25 mouse cellular contexts compared by ENCODE assay signal in the genomic region with DNA sequence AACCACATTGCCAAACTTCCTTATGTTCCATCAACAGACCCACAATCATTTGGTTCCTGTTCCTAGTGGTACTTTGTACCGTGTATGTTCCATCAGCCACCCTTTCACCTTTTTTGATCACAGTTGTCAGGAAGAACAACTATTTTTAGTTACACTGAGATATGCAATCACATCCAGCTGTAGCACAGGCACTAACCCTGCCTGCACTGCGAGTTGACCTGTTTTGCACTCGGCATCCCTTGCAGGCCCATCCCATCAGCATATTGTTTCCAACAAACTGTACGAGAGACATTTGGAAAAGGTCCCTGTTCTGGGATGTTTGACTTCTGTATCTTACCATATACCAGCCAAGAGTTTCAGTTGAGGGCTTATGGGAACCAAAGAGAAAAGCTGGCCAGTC.
DNase-seq lines count a peak whose midpoint lies in the region; ATAC-seq lines count a peak whose summit lies in the region.
"Had no signal": no experiment of that assay in that cellular context is flagged by ENCODE, and none has a peak within 500 bp of the region (broad histone marks: within the 10 kb centered on the region; RNA-seq: fewer than 3 reads in every experiment).

No protein-coding gene starts in this region.

- H3K27ac ChIP-seq in heart, embryonic 12.5 days (ENCODE audit: poor library complexity, severe bottlenecking): no peak overlapping the region
- no peak overlapping the region for H3K27ac ChIP-seq in heart, embryonic 15.5 days
- H3K27ac ChIP-seq in heart, embryonic 11.5 days (ENCODE audit: low read depth, low read length): no peak overlapping the region
- H3K27ac ChIP-seq: forebrain, embryonic 10.5 days; forebrain, embryonic 13.5 days; gastrocnemius, adult 2 months; heart, embryonic 13.5 days; hindbrain, embryonic 14.5 days; hindbrain, postnatal 0 days had no signal

- no peak overlapping the region for H3K4me2 ChIP-seq in heart, embryonic 12.5 days
- H3K4me2 ChIP-seq in heart, embryonic 15.5 days: no peak overlapping the region
- H3K4me2 ChIP-seq in heart, embryonic 11.5 days: no peak overlapping the region
- H3K4me2 ChIP-seq: forebrain, embryonic 13.5 days; heart, embryonic 13.5 days; hindbrain, embryonic 14.5 days had no signal

- whole genome bisulfite sequencing in heart, embryonic 12.5 days: 32% methylated on average over 4 of the region's 4 CpGs
- 36% methylated on average over 4 of the region's 4 CpGs for WGBS in heart, embryonic 15.5 days
- WGBS in heart, embryonic 11.5 days (ENCODE audit: insufficient replicate concordance): 40% methylated on average over 4 of the region's 4 CpGs

- H3K4me1 ChIP-seq in heart, embryonic 12.5 days (replicated peaks): 0 out of 2 replicates have a peak, but pooled peaks cover 7% of the 10 kb centered on the region
- H3K4me1 ChIP-seq in heart, embryonic 15.5 days (replicated peaks): peaks cover 4% of the 10 kb centered on the region; the same call in 1 of the 2 replicates
- H3K4me1 ChIP-seq in heart, embryonic 11.5 days (ENCODE audit: control insufficient read depth, insufficient read depth, low read length): no peaks in the 10 kb centered on the region; the same call in 1 of the 2 replicates
- H3K4me1 ChIP-seq: forebrain, embryonic 13.5 days had no signal

- ATAC-seq in heart, embryonic 12.5 days (ENCODE audit: insufficient number of reproducible peaks, low FRiP score): no peak
- ATAC-seq in heart, embryonic 15.5 days (replicated peaks; ENCODE audit: insufficient number of reproducible peaks, insufficient read depth, low FRiP score, low read depth): 0 out of 2 replicates have a peak, but pooled peaks have one; percentile 22
- no peak for ATAC-seq in heart, embryonic 11.5 days (replicated peaks; ENCODE audit: insufficient number of reproducible peaks, low FRiP score, low TSS enrichment)
- ATAC-seq: activated CD4-positive, CD25-positive, alpha-beta regulatory T cell, adult 4 months; forebrain, embryonic 13.5 days; forebrain, embryonic 16.5 days; hindbrain, postnatal 0 days; inflammation-experienced regulatory T-cells, adult 6 months; intestine, embryonic 16.5 days had no signal

- no peaks in the 10 kb centered on the region for H3K9me3 ChIP-seq in heart, embryonic 12.5 days (replicated peaks)
- H3K9me3 ChIP-seq in heart, embryonic 15.5 days (replicated peaks): no peaks in the 10 kb centered on the region
- no peaks in the 10 kb centered on the region for H3K9me3 ChIP-seq in heart, embryonic 11.5 days (replicated peaks; ENCODE audit: control insufficient read depth, low read length)
- H3K9me3 ChIP-seq: forebrain, embryonic 10.5 days; forebrain, embryonic 13.5 days; heart, embryonic 13.5 days had no signal

- H3K27me3 ChIP-seq in heart, embryonic 12.5 days (replicated peaks): no peaks in the 10 kb centered on the region
- no peaks in the 10 kb centered on the region for H3K27me3 ChIP-seq in heart, embryonic 15.5 days
- H3K27me3 ChIP-seq in heart, embryonic 11.5 days (ENCODE audit: control insufficient read depth, insufficient read depth, low read length): no peaks in the 10 kb centered on the region
- H3K27me3 ChIP-seq: forebrain, embryonic 13.5 days; heart, embryonic 13.5 days had no signal

- no peaks in the 10 kb centered on the region for H3K36me3 ChIP-seq in heart, embryonic 12.5 days
- no peaks in the 10 kb centered on the region for H3K36me3 ChIP-seq in heart, embryonic 15.5 days
- H3K36me3 ChIP-seq in heart, embryonic 11.5 days (ENCODE audit: control insufficient read depth, insufficient read depth, low read length): no peaks in the 10 kb centered on the region
- H3K36me3 ChIP-seq: forebrain, embryonic 10.5 days; heart, embryonic 13.5 days had no signal

- intact Hi-C loops in heart, postnatal 10 days (cut with DNase I): no loop called here

- no peak overlapping the region for H3K4me3 ChIP-seq in heart, embryonic 12.5 days
- no peak overlapping the region for H3K4me3 ChIP-seq in heart, embryonic 15.5 days
- no peak overlapping the region for H3K4me3 ChIP-seq in heart, embryonic 11.5 days (ENCODE audit: low read depth, low read length)
- H3K4me3 ChIP-seq: forebrain, embryonic 10.5 days; forebrain, embryonic 13.5 days; gastrocnemius, adult 2 months; heart, embryonic 13.5 days had no signal

- DNase-seq in heart, adult 18-20 months: peak; percentile 10 to 24
- peak; percentile 19 to 32 for DNase-seq in heart, postnatal 10 days
- no peak for DNase-seq in urinary bladder, postnatal 14 days (ENCODE audit: low spot score)
- DNase-seq in adrenal gland, postnatal 10 days: no peak
- DNase-seq: adrenal gland, adult 8-10 months; adrenal gland, postnatal 36 days; cerebellum, adult 18-20 months; cerebellum, adult 9-10 months; cerebellum, postnatal 14 days; gastrocnemius, postnatal 14 days; kidney, adult 18-20 months; kidney, adult 9 months had no signal

- no peak overlapping the region for H3K9ac ChIP-seq in heart, embryonic 12.5 days
- no peak overlapping the region for H3K9ac ChIP-seq in heart, embryonic 15.5 days
- no peak overlapping the region for H3K9ac ChIP-seq in heart, embryonic 11.5 days (ENCODE audit: low read depth, low read length)
- H3K9ac ChIP-seq: forebrain, embryonic 13.5 days; heart, embryonic 13.5 days; hindbrain, embryonic 14.5 days had no signal

Comparison
In these comparisons a context has a peak if more than half of its experiments do, and no peak if none do; other contexts are left out.
1. DNase-seq: peak in heart, adult 18-20 months (2 of 2) and heart, postnatal 10 days (2 of 2); none in urinary bladder, postnatal 14 days (single experiment) and adrenal gland, postnatal 10 days (single experiment).